Mouse (Mus musculus): Measurements from ENCODE around the gene Scd2. TPM values are rescaled to one million over a fixed set of nuclear protein-coding genes. Genes with fewer than 3 reads are reported as not detected.

Gene Scd2
- total RNA-seq (2023) = 10 to 100 TPM; 15.6 to 18.4 TPM

DNA sequence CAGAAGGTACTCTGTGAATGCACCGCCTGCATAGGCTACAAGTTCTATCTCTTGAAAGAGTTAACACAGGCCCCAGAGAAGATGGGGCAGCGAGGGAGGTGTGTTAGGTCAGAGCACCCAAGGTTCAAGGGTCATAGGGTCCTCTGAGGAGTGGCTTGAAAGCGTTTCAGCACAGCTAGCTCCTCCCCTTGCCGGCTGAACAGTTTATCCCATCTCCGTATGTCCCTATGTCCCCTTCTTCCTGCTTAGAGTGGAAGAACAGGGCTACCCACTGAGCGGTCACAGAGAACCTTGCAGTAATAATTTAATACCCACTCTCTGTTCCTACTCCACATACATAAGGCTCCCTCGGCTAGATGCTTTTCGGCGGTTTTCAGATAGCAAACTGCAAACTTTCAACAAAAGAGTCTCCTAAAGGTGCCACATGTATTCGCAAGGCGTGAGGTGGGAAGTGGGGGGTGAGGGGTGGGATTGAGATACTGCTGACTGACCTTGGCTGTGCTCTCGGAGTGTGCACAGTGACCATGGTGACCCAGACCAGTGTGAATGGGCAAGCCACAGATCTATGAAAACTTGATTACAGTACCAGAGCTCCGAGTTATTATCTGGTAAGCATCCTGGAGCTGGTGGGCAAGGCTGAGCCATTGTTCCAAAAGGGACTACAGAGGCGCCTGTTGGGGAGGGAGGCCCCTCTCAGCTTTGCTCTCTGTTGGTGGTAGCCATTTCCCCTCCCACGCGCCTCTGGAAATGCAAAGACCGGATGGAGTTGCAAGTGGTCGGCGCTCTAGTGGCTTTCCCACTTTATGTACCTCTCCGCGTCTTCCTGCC, at the start of gene Scd2:
Gene Scd2 (plus strand): TSS at position 734 of the 828 bp plus-strand sequence.

DNA sequence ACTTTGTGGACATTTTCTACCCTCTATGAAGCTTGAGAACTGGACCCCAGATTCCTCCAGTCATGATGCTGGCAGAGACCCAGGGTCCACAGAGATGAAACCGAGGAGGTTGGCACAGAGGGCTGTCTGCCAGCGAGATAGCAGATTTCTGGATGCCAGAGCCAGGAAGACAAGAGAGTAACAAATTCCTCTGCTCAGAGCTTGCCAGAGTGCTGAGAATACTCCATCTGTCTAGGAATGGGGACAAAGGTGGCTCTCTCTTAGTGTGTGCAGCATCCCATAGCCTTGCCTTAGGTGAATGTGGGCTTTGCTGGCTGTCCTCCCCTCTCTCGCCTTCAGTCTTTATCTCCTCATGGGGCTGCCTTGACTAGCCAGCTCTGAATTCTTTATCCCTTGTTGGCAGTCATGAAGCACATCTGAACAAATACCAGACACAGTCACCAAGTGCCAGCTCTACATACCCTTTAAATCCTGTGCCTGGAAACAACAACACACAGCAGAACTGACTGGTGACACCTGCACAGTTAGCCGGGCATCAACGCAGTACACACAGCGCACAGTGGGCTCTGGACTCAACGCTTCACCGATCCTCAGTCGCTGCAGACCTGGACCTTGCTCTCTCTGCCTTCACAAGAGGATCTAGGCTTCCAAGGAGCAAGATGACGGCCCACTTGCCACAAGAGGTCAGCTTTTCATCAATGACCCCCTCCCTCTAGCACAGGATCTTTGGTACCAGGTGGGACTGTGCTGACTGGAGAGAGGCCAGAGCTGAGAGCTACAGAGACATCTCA, 39.6 kb downstream of the Scd2 start, which contains the start of gene Scd4:
Gene Scd4 (plus strand): TSS at position 260 of the 791 bp plus-strand sequence.

Other genes with a start within 250 kb of the Scd2 start
- gene Erlin1, start 223.9 kb upstream of the Scd2 start, total RNA-seq (2023) = 1 to 10 TPM; 6.2 to 7.8 TPM
- 10 to 100 TPM; 63.7 to 75.5 TPM for gene Chuk, start 186.2 kb upstream of the Scd2 start, total RNA-seq (2023)
- gene Cwf19l1, start 157.8 kb upstream of the Scd2 start, total RNA-seq (2023) = 10 to 100 TPM; 22.8 to 27.4 TPM
- 10 to 100 TPM; 67.7 to 79.0 TPM for gene Bloc1s2, start 147.2 kb upstream of the Scd2 start, total RNA-seq (2023)
- not detected for gene Pkd2l1, start 101.2 kb upstream of the Scd2 start, total RNA-seq (2023)
- not detected for gene Scd3, start 90.4 kb upstream of the Scd2 start, total RNA-seq (2023)
- under 1 TPM; 0.71 to 0.82 TPM for gene Scd4, start 39.4 kb downstream of the Scd2 start, total RNA-seq (2023)
- 1 to 10 TPM; 2.8 to 4.0 TPM for gene Scd1, start 114.2 kb downstream of the Scd2 start, total RNA-seq (2023)
- not detected for gene Wnt8b, start 199.8 kb downstream of the Scd2 start, total RNA-seq (2023)

Data from T-cell, adult 66 days (primary cell).